Mouse (Mus musculus) hematopoietic stem cell, adult 5-6 weeks (primary cell): ENCODE results near the gene Vmn2r89. TPM values are rescaled to one million over a fixed set of nuclear protein-coding genes. Genes with fewer than 3 reads are reported as not detected.

Experiments
- ATAC-seq, 2 experiments: fragments of 125-278 bp in 1 of 2; replicated peaks in 1 of 2; 2 replicates each; pipeline ENCODE4 v1.8.0; 2016 to 2017; ENCODE audit warnings: inconsistent platforms in 2 of 2, mild to moderate bottlenecking in 2 of 2, moderate number of reproducible peaks in 2 of 2, low read depth in 1 of 2, moderate TSS enrichment in 1 of 2; ENCODE audit not compliant: low FRiP score in 2 of 2, poor library complexity in 2 of 2, severe bottlenecking in 2 of 2, insufficient read depth in 1 of 2, low TSS enrichment in 1 of 2
- total RNA-seq: library from RNA; stranded (forward); fragments of 172-1452, 232-1000 nt; gene quantifications from 2 replicates; pipeline ENCODE4 v1.2.3, GENCODE M21; 2017

Gene Vmn2r89
- total RNA-seq, 1 experiment from 2014 or later = not detected

DNA sequence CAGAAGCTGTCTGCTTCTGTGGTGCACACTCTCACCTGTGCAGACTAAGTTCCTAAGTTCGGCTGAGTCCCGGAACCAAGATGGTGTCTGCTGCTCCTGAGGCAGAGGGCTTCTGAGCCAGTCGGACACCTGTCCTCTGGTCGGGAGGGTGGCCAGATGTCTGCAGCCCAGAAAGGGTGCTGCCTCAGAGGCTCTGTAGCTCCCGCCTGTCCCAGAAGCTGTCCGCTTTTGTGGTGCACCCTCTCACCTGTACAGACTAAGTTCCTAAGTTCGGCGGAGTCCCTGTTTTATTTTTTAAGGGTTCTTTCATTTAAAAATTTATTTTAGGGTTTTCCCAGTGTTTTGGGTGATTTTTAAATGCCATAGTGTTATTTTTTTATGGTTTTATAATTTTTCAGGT lies 55.8 kb downstream of the Vmn2r89 start:
- ATAC-seq = no peak

Other genes with a start within 250 kb of the Vmn2r89 start
- not detected in 2 replicates for gene Ear14, start 248.5 kb upstream of the Vmn2r89 start, total RNA-seq
- gene Rnase2a, start 195.7 kb upstream of the Vmn2r89 start, total RNA-seq = not detected in 2 replicates
- not detected in 2 replicates for gene Gm7247, start 90.1 kb upstream of the Vmn2r89 start, total RNA-seq
- not detected in 2 replicates for gene Vmn2r88, start 41.0 kb upstream of the Vmn2r89 start, total RNA-seq
- not detected in 2 replicates for gene Gm5622, start 100.9 kb downstream of the Vmn2r89 start, total RNA-seq
- gene Gm17175, start 122.2 kb downstream of the Vmn2r89 start, total RNA-seq = not detected in 2 replicates
- gene Gm17174, start 140.3 kb downstream of the Vmn2r89 start, total RNA-seq = not detected in 2 replicates
- gene Gm17078, start 159.5 kb downstream of the Vmn2r89 start, total RNA-seq = not detected in 2 replicates
- not detected in 2 replicates for gene Gm4181, start 183.8 kb downstream of the Vmn2r89 start, total RNA-seq
- not detected in 2 replicates for gene Gm17079, start 243.6 kb downstream of the Vmn2r89 start, total RNA-seq